Mouse (Mus musculus): ENCODE data around the gene Rps11.
A peak's percentile ranks its signal among the peaks of the same experiment; 100 is the strongest.
"Not testable (repeated sequence)": the region's sequence is repeated elsewhere in the genome, so short reads cannot be mapped to it uniquely, and the experiment has no call there.

Rps11 gene

DNA sequence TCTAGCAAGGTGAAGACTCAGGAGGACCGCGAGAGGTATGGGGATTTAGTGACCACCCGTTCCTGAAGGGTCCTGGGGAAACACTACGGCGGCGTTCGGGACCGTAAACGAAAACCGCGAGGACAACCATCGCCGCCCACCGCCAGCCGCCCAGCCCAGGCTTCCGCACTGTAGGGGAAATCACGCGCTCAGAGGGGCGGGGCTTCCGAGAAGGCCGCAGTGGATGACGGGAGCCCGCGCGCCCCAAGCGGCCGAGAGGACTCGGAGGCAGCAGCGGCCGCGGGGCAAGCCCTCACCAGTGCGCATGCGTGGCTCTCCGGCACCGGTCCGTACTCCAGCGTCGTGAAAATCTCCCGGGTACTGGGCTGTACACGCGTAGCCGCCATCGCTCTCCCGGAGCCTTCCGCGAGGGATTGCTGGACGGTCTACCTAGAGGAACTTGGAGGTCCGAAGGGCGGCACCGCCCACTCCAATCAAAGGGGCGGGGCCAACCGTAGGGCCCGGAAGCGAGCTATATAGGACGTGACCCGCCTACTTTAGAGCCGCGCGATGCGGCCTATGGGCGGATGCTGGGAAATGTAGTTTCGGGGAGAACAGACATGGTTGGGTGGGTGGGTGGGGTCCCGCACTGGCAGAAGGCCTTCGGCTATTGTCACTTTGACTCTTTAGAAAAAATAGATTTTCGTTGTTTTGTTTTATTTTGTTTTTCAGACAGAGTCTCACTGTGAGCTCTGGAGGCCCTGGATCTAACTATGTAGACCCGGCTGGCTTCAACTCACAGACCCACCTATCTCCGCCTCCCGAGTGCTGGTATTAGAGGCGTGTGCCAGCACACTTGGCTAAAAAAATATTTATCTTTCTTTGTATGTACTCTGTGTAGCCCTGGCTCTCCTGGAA, 30.1 kb upstream of the Rps11 start, which contains the start of the genes Pih1d1 and Aldh16a1:
TSS of gene Pih1d1 (plus strand) at position 208 of the 897 bp plus-strand sequence.
TSS of gene Aldh16a1 (minus strand) at position 489 of the 897 bp plus-strand sequence.
- ATAC-seq (ENCODE audit: low TSS enrichment) = peak; percentile 91

DNA sequence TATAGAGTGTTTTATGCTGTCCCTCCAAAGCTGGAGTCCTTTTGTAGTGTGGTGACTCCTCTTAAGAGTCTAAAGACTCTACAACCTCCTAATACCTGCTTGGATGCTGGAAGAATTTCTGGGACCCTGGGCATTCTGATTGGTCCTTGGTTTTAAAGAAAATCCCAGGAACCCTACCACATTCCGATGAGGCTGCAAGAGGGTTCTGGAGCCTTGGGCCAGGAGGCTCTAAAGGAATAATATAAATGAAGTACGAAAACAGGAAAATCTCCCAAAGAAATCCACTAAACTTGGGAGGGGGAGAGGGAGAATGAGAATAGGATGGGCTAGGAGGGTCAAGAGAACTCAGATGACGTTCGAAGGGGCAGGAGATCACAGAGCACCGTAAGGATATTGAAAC, 29.3 kb upstream of the Rps11 start:
- no peak for ATAC-seq (ENCODE audit: low TSS enrichment)

DNA sequence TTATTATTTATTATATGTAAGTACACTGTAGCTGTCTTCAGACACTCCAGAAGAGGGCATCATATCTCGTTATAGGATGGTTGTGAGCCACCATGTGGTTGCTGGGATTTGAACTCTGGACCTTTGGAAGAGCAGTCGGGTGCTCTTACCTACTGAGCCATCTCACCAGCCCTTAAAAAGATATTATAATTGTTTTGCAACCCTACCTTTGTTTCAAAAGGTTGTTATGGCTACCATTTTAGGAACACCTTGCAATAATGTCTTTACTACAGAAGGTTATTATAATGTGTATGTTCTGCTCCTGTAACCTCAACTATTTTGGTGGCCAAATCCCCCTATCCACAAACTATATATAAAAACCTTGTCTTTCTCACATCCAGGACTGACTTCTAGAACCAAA, 28.8 kb upstream of the Rps11 start:
- not testable (repeated sequence) for ATAC-seq (ENCODE audit: low TSS enrichment)

DNA sequence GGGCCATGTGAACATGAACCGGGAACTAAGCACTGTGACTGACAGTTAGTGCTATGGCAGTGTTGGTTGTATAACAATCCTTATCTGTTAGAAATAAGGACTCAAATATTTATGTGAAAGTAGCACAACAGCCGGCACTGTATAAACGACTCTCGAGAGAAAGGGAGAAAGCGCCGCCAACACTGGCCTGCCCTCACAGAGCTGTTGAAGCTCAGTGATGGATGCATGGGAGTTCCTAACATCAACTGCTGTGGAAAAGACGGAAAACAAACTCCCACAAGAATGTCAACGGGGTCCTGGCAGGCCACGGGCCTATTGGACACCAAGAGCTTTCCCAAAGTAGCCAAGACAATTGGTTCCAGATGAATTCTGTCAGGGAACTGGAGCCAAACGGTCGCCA, 27.1 kb upstream of the Rps11 start:
- ATAC-seq (ENCODE audit: low TSS enrichment) = no peak

DNA sequence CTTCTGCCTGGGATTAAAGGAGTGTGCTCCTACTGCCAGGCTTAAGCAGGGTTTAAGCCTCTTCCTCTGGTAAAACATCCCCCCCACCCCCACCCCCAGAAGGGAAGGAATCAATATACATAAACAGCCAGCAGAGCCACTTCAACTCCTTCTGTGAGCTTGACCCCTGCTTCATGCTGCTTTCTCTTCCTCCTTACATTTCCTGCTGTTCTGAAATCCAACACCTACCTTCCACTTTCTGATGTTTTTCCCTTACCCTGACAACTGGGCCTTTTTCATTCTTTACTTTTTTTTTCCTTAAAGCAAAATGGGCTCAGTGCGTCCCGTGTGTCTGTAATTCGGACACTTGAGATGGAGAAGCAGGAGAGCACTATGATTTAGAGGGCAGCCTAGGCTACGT, 26.1 kb upstream of the Rps11 start:
- ATAC-seq (ENCODE audit: low TSS enrichment) = no peak

DNA sequence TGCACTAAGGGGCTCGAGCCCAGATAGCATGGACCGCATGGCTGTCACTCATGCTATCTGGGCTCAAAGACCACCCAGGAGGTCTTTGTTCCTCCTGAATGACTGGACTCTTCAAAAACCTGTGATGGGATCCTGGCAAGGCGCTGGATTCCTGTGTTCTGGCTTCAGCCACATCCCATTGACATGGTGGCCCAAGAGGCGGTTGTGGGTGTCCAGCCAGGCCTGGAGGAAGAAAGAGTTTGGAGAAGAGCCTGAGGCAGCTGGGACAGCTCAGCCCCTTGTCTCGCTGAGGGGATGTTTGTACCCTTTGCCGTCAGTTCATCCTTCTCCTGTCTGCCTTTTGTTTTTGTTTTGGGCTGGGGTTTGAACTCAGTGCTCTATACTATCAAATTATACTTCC, 25.3 kb upstream of the Rps11 start:
- no peak for ATAC-seq (ENCODE audit: low TSS enrichment)

DNA sequence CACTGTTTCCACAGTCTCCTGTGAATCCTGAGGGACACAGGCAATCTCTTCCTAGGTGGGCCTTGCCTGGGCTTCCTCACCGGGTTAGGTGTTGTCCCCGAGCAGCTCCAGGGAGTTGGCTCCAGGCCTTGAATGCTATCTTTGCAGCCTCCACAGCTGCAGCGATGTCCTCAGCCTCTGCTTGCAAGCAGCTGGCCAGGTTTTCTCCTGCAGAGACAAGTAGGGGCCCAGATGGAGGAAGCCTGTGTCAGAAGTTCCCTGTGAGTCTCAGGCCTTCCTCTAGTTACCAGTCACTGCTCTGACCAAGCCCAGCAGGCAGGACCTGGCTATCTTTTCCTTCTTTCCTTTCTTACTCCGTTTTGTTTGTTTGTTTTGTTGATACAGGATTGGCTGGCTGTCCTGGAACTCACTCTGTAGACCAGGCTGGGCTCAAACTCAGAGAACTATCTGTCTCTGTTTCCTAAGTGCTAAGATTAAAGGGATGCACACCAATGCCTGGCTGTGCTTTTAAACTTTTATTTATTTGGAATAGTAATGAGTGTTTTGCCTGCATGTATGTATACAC, 24.4 kb upstream of the Rps11 start:
- no peak for ATAC-seq (ENCODE audit: low TSS enrichment)

DNA sequence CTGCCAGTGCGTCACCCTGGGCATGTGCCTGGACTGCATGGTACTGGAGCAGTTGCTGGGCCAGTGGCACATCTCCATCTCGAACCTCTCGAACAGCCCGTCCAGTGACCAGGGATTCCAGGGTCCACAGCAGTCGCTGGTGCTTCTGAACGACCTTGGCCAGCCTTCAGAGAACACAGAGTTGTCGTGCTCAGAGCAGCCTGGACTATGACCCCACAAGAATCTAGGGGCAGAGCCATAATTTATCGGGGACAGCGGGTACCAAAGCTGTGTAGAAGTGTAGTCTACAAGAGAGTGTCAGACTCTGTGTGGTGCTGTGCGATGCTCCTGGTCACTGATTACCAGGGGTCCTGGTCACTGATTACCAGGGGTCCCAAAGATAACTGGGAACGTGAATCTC, 23.7 kb upstream of the Rps11 start:
- ATAC-seq (ENCODE audit: low TSS enrichment) = no peak

DNA sequence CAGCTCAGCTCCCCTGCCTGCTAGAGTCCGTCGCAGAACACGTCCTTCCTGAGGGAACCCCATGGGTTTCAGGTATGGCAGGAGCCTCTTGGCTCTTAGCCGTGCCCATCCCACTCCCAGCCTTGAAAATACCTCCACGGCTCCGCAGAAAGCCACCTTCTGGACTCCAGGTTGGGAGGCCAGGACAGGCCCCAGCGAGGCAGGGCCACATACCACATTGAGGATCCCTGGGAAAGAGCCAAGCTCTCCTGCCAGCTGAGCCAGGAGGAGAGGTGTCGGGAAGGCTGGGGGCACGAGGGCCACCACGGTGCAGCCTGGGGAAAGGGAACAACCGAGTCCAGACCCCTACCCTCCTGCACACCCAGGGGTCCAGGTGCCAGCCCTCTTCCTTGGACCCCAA, 23.0 kb upstream of the Rps11 start:
- no peak for ATAC-seq (ENCODE audit: low TSS enrichment)

DNA sequence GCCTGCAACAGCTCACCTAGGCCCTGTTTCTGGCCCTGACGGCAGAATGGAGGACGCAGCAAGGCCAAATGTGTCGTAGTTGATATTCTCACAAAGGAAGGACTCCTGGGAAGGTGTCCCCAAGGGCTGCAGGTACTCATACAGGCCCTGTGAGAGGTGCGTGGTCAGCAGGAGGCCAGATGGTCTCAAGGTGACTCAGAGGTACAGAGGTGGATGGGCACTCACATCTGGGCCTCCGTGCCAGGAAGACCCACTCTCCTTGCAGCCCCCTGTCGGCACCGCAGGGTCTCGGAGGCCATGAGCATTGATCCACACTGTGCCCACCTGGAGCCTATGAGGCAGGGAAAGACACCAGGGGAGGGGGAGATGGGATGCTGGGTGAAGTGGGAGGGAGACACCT, 21.2 kb upstream of the Rps11 start:
- ATAC-seq (ENCODE audit: low TSS enrichment) = no peak

DNA sequence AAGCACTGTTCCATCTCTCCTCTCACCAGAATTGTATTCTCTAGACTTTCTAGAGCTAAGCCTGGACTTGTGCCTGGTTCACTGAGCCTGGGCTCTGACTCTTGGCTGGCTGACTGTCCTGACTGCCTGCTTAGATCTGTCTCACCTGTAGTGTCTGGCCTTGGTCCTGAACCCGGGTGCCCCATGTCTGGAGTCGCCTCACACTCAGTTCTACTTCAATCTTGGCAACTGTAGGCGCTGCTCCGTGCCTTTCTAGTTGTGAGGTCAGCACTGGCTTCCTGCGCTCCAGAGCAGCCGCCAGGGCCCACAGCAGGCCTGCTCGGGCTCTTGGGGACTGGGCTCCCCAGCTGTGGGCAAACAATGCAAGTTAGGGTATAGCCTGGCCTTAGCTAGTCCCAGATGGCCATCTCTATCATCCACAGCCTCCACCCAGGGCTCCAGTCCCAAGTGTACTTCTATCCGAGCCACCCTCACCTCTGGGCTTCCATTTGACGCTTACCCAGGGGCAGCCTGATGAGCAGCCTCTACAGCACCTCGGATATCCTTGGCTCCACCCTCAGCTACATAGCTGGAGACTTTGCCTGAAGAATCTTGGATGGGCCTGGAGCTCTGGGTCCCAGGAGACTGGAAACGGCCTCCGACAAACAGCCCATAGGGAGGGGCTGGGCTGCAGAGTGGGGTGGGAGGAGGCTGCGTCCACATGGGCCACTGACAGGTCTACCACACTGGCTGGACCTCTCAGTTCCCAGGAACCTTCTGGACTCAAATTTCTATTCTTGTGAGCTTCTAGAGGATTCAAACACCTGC, 20.3 kb upstream of the Rps11 start:
- ATAC-seq (ENCODE audit: low TSS enrichment) = no peak

DNA sequence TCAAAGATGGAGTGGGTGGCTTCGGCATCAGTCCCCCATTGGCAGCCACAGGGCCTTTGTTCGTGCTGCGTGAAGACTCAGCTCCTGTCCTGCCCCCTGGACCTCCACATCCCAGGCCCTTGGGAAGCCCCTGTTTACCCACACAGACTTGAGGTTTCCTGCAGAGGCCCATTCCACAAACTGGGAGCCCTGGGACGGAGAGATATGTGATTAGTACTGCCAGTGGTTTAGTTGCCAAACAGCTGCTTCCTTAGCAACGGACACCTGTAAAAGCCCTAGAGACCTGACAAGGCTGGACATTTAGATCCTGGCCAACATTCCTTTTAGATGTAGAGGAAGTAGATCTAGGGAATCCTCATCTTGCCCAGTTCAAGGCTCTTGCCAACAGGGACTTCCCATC, 17.7 kb upstream of the Rps11 start:
- ATAC-seq (ENCODE audit: low TSS enrichment) = no peak

DNA sequence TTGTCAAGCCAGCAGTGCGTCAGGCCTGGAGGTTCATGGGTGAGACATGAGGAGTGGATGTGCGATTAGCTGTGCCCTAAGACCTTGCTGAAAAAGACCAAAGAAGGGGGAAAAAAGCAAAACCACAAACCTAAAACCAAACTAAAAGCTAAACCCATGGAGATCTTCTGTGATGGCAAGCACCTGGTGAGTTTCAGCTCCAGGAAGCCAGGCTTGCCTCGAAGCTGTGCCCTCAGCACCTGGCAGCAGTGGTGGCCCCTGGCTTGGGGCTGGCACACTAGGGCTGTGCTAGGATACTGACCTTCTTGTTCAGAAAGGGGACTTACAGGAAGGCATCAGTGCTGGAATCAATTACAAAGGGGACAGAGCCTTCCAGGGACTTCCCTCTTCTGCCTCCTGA, 17.1 kb upstream of the Rps11 start:
- no peak for ATAC-seq (ENCODE audit: low TSS enrichment)

DNA sequence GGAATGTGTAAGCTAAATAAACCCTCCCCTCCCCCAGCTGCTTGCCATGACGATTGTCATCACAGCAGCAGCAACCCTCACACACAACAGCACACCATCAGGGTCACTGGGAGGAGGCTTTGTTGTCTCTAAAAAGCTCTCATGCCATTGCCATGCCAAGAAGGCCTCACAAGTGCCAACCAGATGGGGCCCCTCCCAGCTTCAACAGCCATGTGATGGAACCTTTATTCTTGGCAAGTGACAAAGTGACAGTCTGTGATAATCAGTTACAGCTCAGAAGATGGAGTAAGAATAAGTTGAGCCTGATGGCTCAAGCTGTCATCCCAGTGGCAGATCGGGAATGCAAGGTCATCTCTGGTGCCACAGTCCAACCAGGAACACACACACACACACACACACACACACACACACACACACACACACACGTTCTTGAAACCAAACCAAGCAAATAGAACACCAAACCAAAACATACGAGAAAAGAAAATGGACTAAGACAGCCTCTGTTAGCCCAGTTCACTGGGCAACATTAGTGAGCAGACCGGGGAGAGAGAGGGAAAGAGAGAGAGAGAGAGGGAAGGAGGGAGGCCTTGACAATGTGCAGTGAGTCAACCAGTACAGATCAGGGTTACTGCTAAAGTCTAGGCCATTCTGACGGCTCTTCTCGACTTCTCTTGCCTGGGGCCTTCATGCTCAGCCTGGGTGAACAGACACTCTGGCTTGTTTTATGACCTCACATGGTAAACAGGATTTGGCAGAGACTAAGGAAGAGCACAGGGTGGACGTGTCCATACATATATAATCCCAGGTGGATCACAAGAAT, 15.9 kb upstream of the Rps11 start:
- ATAC-seq (ENCODE audit: low TSS enrichment) = no peak

DNA sequence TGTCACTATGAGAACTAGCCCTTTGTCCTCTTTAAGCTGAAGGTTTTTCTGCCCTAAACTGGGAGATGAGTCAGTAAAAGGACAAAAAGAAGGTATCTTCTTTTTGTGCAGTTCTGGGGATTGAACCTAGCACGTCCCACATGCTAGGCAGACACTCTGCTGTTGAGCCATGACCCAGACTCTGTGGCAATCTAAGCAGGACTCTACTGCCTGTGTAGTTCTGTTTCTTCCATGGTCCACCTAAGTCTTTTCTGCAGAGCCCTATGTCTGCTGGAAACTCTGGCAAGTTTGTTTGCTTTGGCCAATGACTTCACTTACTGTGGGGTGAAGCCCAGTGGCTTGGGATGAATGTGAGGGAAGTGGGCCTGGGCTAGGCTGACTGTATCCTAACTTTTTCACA, 14.2 kb upstream of the Rps11 start:
- no peak for ATAC-seq (ENCODE audit: low TSS enrichment)

DNA sequence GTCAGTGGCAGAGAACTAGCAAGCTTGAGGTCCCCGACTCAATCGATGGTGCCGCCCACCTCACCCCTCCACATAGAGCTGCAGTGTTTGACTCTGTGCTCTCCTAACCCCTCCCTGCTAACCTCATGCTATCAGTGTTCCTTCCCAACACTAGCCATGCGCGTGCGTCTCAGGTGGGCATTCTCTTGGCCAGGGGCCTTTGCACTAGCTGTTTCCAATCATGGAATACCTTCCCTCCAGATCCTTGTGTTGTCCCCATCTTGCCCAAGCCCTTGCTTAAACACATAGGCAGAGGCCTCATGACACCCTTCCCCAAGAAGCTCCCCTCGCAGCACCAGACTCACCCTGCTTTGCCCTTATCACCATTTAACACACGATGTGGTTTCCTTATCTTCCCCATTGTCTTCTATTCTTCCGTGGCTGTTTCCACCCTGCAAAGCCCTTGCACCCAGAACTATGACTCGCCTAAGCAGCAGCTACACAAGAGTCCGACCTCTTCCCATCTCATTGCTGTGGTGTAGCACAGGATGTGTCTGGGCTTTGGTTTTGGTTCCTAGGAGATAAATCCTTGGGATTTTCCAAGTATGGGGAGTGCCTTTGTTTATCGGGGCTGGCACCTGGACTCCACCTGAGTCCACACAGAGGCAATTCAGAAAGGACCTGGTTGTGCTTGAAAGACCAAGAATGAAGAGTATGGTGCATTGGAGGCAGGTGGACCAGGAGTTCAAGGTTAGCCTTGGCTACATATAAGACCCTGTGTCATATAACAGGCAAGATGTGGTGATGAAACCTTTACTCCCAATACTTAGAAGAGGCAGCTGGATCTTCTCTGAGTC, 13.2 kb upstream of the Rps11 start:
- no peak for ATAC-seq (ENCODE audit: low TSS enrichment)

DNA sequence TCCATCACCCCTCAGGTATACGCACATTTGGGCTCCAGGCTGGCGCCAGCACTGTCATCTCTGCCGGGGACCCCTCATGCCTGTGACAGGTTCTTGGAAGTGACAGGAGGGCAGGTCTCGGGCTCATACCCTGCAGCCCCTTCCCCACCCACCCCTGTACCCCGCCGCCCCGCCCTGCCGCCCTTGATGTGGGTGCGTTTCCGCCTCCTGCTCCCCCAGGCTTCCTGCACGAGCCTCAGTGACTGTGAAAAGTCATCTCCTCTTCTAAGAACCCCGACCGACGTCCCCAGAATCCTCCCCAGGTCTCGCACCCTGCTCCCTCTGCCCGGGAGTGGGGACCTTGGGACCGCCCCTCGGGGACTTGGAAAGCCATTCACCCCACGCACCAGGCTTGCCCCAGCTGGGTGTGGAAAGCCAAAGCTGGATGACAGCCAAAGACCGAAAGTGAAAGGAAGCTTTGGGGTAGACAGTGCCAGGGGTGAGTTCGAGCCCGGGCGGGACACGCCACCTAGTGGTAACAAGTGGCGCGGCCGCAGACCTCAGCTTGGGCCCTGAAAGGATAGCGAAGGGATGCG, 11.8 kb upstream of the Rps11 start, which contains the start of the genes Gm45713 and Flt3l:
TSS of gene Gm45713 (minus strand) at position 239 of the 575 bp plus-strand sequence.
TSS of gene Flt3l (minus strand) at position 440 of the 575 bp plus-strand sequence.
- ATAC-seq (ENCODE audit: low TSS enrichment) = peak; percentile 79

DNA sequence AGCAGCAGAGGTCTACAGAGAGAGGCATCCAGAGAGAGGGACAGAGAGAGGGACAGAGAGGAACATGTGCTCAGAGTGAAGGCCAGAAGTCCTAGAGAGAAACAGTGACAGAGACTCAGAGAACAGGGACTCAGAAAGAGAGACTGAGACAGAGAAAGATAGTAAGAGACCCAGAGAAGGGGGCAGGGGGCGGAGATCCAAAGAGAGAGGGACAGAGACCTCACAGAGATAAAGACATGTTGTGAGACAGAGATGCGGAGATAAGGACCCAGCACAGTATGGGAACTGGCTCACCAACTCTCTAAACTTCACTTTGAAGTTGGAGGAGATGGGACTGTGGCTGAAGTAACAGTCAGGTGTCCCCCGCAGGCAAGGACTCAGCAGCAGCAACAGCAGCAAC, 11.1 kb upstream of the Rps11 start:
- ATAC-seq (ENCODE audit: low TSS enrichment) = no peak

DNA sequence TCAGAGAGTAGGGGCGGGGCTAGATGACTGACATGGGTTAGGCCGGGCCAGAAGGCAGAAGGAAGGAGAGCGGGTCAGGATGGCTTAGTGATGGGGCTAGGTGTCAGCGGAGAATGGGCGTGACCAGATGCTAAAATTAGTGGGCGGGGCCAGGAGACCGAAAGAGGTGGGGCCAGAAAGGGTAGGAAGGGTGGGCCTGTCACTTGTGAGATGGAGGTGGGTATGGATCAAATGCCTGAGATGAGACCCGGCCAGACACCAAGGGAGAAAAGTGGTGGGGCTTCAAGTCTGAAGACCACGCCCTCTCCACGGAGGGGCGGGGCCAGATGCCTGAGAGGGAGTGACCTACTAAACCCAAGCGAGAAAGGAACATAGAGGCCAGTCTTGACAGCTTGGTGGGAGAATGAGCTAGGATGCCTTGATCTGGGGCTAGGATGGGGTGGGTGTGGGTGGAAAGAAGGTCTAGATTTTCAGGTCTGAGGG, 10.3 kb upstream of the Rps11 start:
- no peak for ATAC-seq (ENCODE audit: low TSS enrichment)

Measured in frontal cortex, adult (tissue).